Mouse (Mus musculus): ENCODE measurements around the gene Gpr183. TPM values are rescaled to one million over a fixed set of nuclear protein-coding genes. Genes with fewer than 3 reads are reported as not detected.

Gene Gpr183
- total and polyA plus RNA-seq, 2 experiments, result 0.26 to 0.37 TPM

DNA sequence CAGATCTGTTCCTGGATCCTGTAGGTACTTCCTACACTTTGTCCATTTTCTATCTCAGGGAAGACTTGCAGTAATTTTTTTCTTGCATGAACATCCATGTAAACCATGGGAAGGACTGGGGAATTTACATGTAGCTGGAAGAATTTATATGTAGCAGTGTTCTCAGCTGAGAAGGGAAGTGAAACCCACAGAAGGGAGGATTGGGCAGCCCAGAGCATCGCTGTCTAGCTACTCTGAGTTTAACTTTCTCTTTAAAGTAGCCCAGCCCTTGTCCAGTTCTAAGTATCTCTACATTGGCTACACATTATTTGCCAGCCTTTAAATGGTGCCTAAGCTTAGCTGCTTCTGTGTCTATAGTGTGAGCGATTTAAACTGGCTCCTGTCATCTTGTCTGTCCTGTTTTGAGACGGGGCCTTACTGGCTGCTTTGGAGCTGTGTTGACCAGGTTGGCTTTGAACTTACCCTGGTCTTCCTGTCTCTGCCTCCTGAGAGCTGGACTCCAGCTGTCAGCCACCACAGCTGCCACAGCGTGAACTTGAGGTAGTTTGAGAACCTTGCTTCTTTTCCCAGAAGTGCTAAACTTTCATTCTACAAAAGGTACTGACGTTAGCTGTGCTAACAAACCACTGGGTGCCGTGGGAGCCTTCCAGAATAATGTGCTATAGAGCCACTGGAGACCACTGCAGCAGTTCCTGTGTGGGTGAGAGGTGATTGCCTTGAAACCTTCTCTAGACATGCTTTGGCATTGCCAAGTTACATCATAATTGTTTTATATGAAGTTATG lies 48.5 kb downstream of the Gpr183 start:
- Histone ChIP-seq H3K9ac (ENCODE audit: low read depth, low read length) (no peak overlapping the region), H3K36me3 (ENCODE audit: control insufficient read depth, insufficient read depth, low read length) (no peaks in the 10 kb centered on the region), H3K4me3 (ENCODE audit: insufficient read depth, low read depth, low read length) (no peak overlapping the region), H3K4me1 (ENCODE audit: control insufficient read depth, insufficient read depth, low read length) (peaks cover 2% of the 10 kb centered on the region; the same call in 1 of the 2 replicates), H3K27ac (replicated peaks; ENCODE audit: insufficient read depth, low read depth, low read length) (no peak overlapping the region), H3K79me2 (ENCODE audit: control insufficient read depth, insufficient read depth, low read length) (no peaks in the 10 kb centered on the region), H3K27me3 (ENCODE audit: control insufficient read depth, insufficient read depth, low read length) (no peaks in the 10 kb centered on the region)
- no peak for TF ChIP-seq CTCF (IDR thresholded peaks at IDR 0.05; ENCODE audit: low read depth, low read length)
- no peak for TF ChIP-seq POLR2A (IDR thresholded peaks at IDR 0.05; ENCODE audit: extremely low read depth, insufficient read depth, low read length)
- 88% methylated on average over 6 of the region's 6 CpGs for WGBS
- no peak for DNase-seq (ENCODE audit: extremely low read depth, low read depth, low spot score)

DNA sequence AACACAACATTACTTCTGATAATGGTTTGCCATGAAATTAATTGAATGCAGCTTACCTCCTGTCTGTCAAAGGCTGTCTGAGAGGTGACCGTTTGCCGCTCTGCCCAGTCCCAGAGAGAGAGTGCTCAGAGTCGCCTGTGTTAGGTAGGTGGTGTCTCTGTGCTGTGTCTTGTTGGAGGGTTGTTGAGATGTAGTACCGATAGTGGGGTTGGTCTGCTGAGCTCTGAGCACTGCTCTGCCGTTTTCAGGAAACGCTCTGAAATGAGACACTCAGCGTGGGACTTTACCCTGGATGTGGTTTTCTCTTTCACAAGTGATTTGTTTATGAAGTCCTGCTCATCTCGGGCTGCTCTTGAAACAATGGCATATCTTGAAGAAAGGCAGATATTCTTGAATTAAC lies 49.4 kb downstream of the Gpr183 start, which contains the start of gene Gpr18:
Gpr18 (minus strand) TSS at position 161 of the 400 bp plus-strand sequence.
- TF ChIP-seq CTCF (IDR thresholded peaks at IDR 0.05; ENCODE audit: low read depth, low read length), result no peak
- TF ChIP-seq POLR2A (IDR thresholded peaks at IDR 0.05; ENCODE audit: extremely low read depth, insufficient read depth, low read length), result no peak
- 77% methylated on average over 8 of the region's 8 CpGs for WGBS
- no peak within 1 kb of the TSS for H3K27ac ChIP-seq (replicated peaks; ENCODE audit: insufficient read depth, low read depth, low read length)
- peaks cover 2% of the 10 kb centered on the region; the same call in 1 of the 2 replicates for H3K36me3 ChIP-seq (ENCODE audit: control insufficient read depth, insufficient read depth, low read length)
- no peaks in the 10 kb centered on the region for H3K27me3 ChIP-seq (ENCODE audit: control insufficient read depth, insufficient read depth, low read length)
- no peak within 1 kb of the TSS for H3K4me3 ChIP-seq (ENCODE audit: insufficient read depth, low read depth, low read length)
- DNase-seq (ENCODE audit: extremely low read depth, low read depth, low spot score), result no peak
- no peak within 1 kb of the TSS for H3K9ac ChIP-seq (ENCODE audit: low read depth, low read length)
- no peaks in the 10 kb centered on the region for H3K79me2 ChIP-seq (ENCODE audit: control insufficient read depth, insufficient read depth, low read length)
- H3K4me1 ChIP-seq (ENCODE audit: control insufficient read depth, insufficient read depth, low read length), result peaks cover 2% of the 10 kb centered on the region; the same call in 1 of the 2 replicates

DNA sequence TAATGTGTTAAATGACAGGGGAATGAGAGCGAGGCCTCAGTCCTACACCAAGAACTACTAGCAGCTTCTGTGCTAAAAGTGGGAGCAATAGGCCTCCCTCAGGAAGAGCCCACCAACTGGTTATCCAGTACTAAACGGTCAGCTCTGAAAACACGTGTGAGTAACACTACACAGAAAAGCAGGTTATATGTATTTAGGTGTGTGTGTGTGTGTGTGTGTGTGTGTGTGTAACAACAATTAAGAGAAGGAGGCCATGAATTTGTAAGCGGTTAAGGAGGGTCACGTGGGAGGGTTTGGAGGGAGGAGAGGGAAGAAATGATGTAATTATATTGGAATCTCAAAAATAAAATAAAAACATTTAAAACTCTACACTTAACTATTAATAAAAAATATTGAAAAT lies 49.9 kb downstream of the Gpr183 start:
- Histone ChIP-seq H3K27ac (replicated peaks; ENCODE audit: insufficient read depth, low read depth, low read length) (no peak overlapping the region), H3K4me3 (ENCODE audit: insufficient read depth, low read depth, low read length) (no peak overlapping the region), H3K4me1 (ENCODE audit: control insufficient read depth, insufficient read depth, low read length) (peaks cover 2% of the 10 kb centered on the region; the same call in 1 of the 2 replicates), H3K36me3 (ENCODE audit: control insufficient read depth, insufficient read depth, low read length) (peaks cover 4% of the 10 kb centered on the region), H3K9ac (ENCODE audit: low read depth, low read length) (no peak overlapping the region), H3K27me3 (ENCODE audit: control insufficient read depth, insufficient read depth, low read length) (no peaks in the 10 kb centered on the region), H3K79me2 (ENCODE audit: control insufficient read depth, insufficient read depth, low read length) (no peaks in the 10 kb centered on the region)
- WGBS, result 88% methylated on average over 5 of the region's 5 CpGs
- TF ChIP-seq POLR2A (IDR thresholded peaks at IDR 0.05; ENCODE audit: extremely low read depth, insufficient read depth, low read length) (no peak), CTCF (IDR thresholded peaks at IDR 0.05; ENCODE audit: low read depth, low read length) (no peak)
- no peak for DNase-seq (ENCODE audit: extremely low read depth, low read depth, low spot score)

- 94% methylated on average over 7 of the region's 7 CpGs for WGBS
Observed at GRCm38 (mm10) chr14:121912501-121912900, 52.5 kb downstream of the Gpr183 start.

DNA sequence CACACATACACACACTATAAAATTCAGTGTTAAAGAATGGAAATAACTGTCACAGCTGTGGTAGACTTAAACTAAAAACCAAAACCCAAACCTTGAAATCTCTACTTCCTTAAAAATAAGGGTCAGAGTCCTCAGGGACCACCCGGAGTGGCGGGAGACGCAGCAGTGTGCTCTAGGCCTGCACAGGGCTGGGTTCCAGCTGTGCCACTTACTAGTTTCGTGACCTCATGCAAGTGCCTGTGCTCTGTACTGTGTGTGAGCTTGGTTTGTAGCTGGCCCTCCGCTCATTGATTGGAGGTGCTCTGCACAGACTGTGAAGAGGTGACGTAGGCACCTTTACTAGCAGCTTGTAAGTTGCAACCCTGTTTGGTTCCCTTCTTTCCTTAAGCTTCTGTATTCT lies 55.1 kb downstream of the Gpr183 start:
- Histone ChIP-seq H3K79me2 (ENCODE audit: control insufficient read depth, insufficient read depth, low read length) (0 out of 2 replicates have a peak, but pooled peaks cover 2% of the 10 kb centered on the region), H3K36me3 (ENCODE audit: control insufficient read depth, insufficient read depth, low read length) (peaks cover 31% of the 10 kb centered on the region), H3K4me3 (ENCODE audit: insufficient read depth, low read depth, low read length) (no peak overlapping the region), H3K9ac (ENCODE audit: low read depth, low read length) (no peak overlapping the region), H3K27ac (replicated peaks; ENCODE audit: insufficient read depth, low read depth, low read length) (no peak overlapping the region), H3K27me3 (ENCODE audit: control insufficient read depth, insufficient read depth, low read length) (no peaks in the 10 kb centered on the region), H3K4me1 (ENCODE audit: control insufficient read depth, insufficient read depth, low read length) (no peaks in the 10 kb centered on the region)
- no peak for DNase-seq (ENCODE audit: extremely low read depth, low read depth, low spot score)
- WGBS, result 98% methylated on average over 6 of the region's 6 CpGs
- TF ChIP-seq POLR2A (IDR thresholded peaks at IDR 0.05; ENCODE audit: extremely low read depth, insufficient read depth, low read length) (no peak), CTCF (IDR thresholded peaks at IDR 0.05; ENCODE audit: low read depth, low read length) (no peak)

More at GRCm38 (mm10) chr14:121912501-121912900, 52.5 kb downstream of the Gpr183 start:
- TF ChIP-seq POLR2A (IDR thresholded peaks at IDR 0.05; ENCODE audit: extremely low read depth, insufficient read depth, low read length) (no peak), CTCF (IDR thresholded peaks at IDR 0.05; ENCODE audit: low read depth, low read length) (no peak)
- H3K4me1 ChIP-seq (ENCODE audit: control insufficient read depth, insufficient read depth, low read length), result no peaks in the 10 kb centered on the region
- H3K36me3 ChIP-seq (ENCODE audit: control insufficient read depth, insufficient read depth, low read length), result peaks cover 18% of the 10 kb centered on the region
- H3K4me3 ChIP-seq (ENCODE audit: insufficient read depth, low read depth, low read length), result no peak overlapping the region
- H3K79me2 ChIP-seq (ENCODE audit: control insufficient read depth, insufficient read depth, low read length), result 0 out of 2 replicates have a peak, but pooled peaks cover 2% of the 10 kb centered on the region
- DNase-seq (ENCODE audit: extremely low read depth, low read depth, low spot score), result no peak
- H3K27me3 ChIP-seq (ENCODE audit: control insufficient read depth, insufficient read depth, low read length), result no peaks in the 10 kb centered on the region
- no peak overlapping the region for H3K27ac ChIP-seq (replicated peaks; ENCODE audit: insufficient read depth, low read depth, low read length)
- H3K9ac ChIP-seq (ENCODE audit: low read depth, low read length), result no peak overlapping the region

All from liver, adult 2 months (tissue).